Mouse (Mus musculus) neural tube, embryonic 10.5 days (tissue): ENCODE results near the gene Abhd4.
"Not testable (repeated sequence)": the region's sequence is repeated elsewhere in the genome, so short reads cannot be mapped to it uniquely, and the experiment has no call there.

Experiments
- DNase-seq: peaks from one replicate; pipeline ENCODE4 v3.0.0-alpha.2; 2017; ENCODE audit warnings: low spot score; ENCODE audit errors: extremely low spot score

Gene Abhd4

GRCm38 (mm10) chr14:54223315-54224063 is 30.5 kb upstream of the Abhd4 start:
- no peak for DNase-seq

- no peak for DNase-seq
Observed at GRCm38 (mm10) chr14:54224064-54224417, 29.9 kb upstream of the Abhd4 start.

GRCm38 (mm10) chr14:54224484-54225467 is 29.2 kb upstream of the Abhd4 start:
- DNase-seq, result no peak

GRCm38 (mm10) chr14:54225725-54226124 is 28.3 kb upstream of the Abhd4 start:
- DNase-seq, result no peak

GRCm38 (mm10) chr14:54226911-54227811 is 26.8 kb upstream of the Abhd4 start:
- DNase-seq, result no peak

- peak; percentile 81 for DNase-seq
Observed at GRCm38 (mm10) chr14:54227911-54228451, 26.0 kb upstream of the Abhd4 start.

GRCm38 (mm10) chr14:54228501-54228900 is 25.5 kb upstream of the Abhd4 start:
- DNase-seq, result no peak

- peak; percentile 40 for DNase-seq
Observed at GRCm38 (mm10) chr14:54228933-54229713, 24.9 kb upstream of the Abhd4 start.

GRCm38 (mm10) chr14:54229849-54230248 is 24.1 kb upstream of the Abhd4 start:
- DNase-seq, result not testable (repeated sequence)

GRCm38 (mm10) chr14:54230638-54231150 is 23.3 kb upstream of the Abhd4 start:
- no peak for DNase-seq

GRCm38 (mm10) chr14:54231176-54231956 is 22.6 kb upstream of the Abhd4 start:
- no peak for DNase-seq

- DNase-seq, result no peak
Observed at GRCm38 (mm10) chr14:54232143-54232542, 21.8 kb upstream of the Abhd4 start.

- DNase-seq, result no peak
Observed at GRCm38 (mm10) chr14:54232811-54233558, 21.0 kb upstream of the Abhd4 start.

- DNase-seq, result no peak
Observed at GRCm38 (mm10) chr14:54233559-54234143, 20.3 kb upstream of the Abhd4 start.

GRCm38 (mm10) chr14:54234231-54235040 is 19.6 kb upstream of the Abhd4 start:
- no peak for DNase-seq

- no peak for DNase-seq
Observed at GRCm38 (mm10) chr14:54235825-54236540, 18.0 kb upstream of the Abhd4 start.

GRCm38 (mm10) chr14:54236881-54237280 is 17.1 kb upstream of the Abhd4 start:
- DNase-seq, result no peak
